Mouse (Mus musculus) layer of hippocampus, adult 9-10 months (tissue): ENCODE measurements at regions not wholly inside any gene's neighbourhood (a gene's known extent, or its start where the extent isn't known, plus 50 kb on each side); places are given as distances from the start of the nearest gene placed in this dataset.

Source experiments
- DNase-seq: peaks from one replicate; pipeline ENCODE4 v3.0.0; 2022; ENCODE audit warnings: low spot score

DNA sequence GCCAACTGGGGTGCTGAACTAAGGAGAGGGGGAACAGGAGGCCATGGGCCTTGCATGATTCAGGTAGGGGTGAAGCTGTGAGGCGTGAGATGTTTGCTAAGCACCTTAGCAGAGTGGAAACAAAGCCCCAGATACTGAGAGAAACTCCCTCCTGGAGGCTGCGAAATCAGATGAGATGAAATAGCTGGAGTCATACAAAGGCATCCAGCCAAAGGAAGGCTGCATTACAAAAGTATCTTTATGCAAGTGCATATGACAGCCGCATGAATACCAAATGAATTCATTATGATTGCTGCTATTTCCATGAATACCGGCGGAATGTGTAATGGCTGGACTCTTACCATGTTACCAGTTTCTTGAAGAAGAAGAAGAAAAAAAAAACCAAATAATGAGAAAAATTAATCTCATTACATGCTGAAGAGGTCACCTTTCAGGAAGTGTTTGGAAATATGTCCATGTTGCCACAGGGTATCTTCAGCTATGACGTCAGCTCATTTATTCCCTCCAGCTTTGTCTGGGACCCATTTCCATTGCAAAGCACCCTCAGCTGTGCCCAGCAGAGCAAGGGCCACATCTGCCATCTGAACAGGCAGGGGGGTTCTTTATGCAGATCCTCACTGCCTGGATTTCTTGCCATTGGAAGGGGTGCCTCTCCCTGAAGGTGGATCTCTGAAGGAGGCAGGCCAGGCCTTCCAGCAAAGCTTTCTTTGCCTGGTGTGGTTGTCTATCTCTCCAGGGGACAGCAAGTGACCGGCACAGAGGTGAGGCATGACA, 551.7 kb upstream of the Mki67 start:
- DNase-seq: peak; percentile 36

DNA sequence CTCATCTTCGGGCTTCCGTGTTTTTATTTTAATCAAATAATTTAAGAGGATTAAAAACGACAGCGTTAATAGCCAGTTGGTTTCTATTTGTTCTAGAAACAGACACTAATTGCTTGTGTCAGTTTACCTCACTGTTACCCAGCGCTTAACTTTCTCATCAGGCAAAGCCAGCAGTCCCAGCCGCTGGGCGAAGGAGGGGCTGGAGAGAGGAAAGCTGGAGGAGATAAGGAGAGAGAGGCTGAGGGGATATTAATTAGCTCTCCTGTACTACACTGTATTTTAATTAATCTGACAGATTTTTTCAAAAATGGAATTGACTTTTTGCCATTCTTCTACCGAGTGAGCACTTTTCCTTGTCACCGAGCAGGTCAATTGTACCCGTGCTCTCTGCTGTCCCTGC, 559.5 kb upstream of the Mki67 start:
- DNase-seq: no peak

DNA sequence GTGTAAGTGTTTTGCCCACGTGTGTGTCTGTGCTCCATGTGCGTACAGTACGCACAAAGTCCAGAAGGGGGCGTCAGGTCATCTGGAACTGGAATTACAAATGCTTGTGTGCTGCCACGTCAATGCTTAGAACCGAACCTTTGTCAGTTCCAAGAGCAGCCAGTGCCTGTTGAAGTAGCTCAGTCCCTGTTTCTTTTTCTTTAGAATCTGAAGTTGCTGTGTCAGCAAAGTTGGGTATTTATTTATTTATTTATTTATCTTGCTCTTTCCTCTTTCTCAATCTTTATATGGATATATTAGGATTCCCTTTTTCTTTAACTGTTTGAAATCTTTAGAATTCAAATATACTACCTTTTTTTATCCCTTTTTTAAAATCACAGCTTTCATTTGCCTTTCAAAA, 567.6 kb upstream of the Mki67 start:
- DNase-seq: no peak

DNA sequence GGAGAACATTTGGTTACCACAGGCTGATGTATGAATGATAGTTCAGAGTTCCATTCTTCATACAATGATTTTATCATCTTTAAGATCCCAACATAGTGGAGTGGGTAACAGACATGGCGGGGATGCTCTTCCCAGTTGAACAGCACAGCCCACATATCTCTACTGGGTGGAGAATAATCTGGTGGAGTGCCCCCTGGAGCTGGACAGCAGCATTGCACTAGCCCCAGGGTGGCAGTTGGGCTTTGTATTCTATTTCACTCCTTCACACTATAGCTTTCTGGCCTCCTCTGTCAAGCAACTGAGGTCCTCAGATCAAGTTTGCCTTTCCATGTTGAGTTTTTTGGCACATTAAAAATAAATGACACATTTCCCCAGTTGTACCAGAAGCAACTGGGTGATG, 569.4 kb upstream of the Mki67 start:
- DNase-seq: no peak

DNA sequence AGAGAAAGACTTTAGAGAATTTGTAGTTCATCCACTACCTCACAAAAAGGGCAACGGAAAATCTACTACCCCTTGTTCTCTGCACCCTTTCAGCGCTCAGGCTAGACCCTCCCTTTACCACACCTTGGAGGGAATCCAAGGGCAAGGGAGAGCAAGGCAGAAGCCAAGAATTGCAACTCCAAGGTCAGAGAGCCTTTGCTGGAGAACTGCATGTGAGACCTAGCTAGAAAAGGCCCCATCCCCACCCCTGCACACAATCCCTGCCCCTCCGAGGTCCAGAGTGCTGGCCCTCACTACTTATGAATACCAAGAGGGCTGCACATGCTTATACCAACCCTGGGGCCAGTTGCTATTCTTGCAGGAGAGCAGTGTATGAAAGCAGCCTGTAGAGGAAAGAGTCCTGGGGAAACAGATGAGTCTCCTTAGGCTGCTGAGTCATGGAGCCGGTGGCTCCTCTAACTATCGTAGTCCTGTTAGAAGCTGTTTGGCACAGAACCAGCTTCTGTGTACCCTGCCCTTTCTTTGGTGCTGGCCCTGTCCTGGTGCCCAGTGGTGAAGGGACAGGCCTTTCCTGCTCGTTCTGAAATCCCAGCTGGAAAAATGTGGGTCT, 577.5 kb upstream of the Mki67 start:
- no peak for DNase-seq

DNA sequence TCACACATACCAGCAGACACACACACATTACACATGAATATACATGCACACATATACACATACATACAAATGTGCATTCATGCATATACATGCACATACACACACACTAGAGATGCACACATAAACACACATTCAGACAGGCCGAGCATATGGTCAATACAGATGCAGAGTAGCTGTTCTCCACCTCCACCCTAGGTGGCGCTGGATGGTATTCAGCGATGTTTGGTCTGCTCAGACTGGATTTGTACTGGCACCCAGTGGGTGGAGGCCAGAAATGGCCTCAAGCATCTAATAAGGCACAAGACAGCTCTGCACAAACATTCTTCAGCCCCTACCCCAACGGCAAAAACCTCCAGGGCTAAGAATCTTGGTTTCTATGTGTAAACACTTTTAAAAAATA, 578.3 kb upstream of the Mki67 start:
- DNase-seq: no peak

DNA sequence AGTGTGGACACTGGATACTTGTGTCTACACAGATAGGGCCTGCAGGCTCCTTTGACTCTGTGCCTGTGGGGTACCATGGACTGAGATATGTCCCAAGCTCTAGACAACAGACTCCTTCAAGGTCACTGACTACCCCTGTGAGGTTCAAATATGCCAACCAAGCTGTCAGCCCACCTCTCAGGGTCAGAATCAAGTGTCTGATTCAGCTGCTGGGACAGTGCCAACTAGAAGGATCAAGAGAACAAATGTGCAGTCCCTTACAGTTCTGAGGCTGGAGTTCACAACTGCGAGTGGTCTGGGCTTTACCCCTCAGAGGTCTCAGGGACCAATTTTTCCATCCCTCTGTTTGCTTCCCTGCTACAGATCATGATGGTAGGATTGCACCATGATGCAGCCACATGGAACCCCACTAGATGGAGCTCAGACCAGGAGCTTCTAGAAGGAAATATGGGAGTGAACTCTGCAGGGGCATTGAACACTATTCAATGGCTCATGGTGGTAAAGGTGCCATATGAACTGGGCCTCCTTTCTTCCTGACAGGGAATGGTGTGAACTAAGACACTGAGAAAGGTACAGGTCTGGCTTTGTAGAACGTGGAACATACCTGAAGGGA, 581.8 kb upstream of the Mki67 start:
- DNase-seq: no peak

DNA sequence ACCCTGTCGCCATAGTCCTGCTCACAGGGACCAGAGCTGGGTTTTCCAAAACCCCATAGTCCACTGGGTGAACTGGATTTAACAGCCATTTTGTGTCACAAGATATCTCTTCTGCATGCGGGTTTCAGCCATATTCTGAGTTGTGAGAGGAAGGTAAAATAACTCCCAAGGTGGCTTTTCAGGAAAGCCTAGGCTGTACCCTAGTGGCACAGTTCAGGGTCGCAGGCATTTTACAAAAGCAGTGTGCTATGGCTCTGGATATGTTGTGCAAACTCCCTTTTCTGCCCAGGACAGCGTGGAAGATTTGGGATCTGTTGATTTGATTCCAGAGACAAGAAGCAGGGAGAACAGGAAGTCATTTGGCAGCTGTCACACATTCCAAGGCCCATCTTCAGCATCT, 588.3 kb upstream of the Mgmt start:
- DNase-seq: no peak

DNA sequence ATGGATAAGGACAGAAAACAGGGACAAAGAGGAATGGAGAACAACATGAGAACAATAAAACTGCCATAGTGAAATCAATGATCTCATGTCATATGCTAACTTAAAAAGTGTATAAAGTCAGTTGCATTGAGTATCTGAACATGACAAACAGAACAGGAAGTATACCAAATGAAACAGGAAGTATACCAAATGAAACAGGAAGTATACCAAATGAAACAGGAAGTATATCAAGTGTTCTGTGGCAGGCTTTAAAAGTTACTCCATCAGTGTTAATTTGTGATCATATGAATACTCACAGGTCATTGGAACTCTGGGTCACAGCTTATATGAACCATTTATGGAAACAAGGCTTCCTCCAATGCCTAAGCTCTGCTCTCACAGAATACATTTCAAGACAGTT, 585.6 kb upstream of the Mgmt start:
- no peak for DNase-seq

DNA sequence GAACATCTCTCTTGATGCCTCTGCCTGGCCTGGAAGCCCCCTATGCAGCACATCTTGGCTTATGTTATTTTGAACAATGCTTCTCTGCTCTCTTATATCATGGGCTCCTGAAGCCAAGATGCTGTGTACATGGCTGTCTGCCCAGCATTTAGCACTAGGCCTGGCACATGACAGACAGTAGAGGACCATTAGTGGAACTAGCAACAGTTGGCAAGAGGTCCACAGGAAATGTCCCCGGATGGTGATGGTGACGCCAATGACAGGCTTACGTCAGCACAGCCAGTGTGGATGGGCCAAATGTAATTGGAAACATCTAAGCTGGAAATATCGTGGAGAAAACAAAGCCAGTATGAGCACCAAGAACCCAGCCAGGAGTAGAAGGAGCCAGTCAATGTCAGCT, 567.1 kb upstream of the Mgmt start:
- DNase-seq: no peak

DNA sequence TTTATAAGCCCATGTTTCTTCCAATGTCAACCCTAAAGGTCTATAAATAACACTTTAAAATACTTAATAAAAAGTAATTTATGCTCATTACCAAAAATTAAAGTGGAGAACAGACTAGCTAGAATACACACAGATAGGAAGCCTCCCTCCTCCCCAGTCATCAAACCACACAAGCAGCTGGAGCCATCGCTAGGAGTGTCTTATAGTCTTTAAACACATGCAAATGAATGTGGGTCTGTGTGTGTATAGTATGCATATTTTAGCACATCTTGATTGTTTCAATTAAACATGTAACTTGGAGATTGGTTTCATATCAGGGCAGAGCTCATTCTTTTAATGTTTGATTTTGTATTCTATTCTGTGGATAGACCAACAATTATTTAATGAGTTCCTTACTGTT, 564.0 kb upstream of the Mgmt start:
- no peak for DNase-seq

DNA sequence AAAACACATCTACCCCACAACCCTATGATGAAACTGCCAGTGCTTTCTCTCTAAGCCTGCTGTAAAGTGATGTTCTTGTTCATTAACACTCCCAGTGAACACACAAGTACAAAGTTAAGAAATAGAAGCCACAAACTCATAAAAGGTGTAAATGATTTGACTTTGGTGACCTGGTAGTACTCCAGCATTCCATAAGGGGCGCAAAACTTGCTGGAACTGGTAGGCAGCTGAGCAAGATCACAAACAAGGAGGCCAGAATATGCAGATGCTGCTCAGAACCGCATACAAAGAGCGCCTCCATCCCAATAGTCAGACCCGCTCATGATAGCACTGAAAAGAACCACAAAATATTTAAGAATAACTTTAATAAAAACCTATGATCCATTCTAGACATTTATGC, 561.6 kb upstream of the Mgmt start:
- DNase-seq: no peak

DNA sequence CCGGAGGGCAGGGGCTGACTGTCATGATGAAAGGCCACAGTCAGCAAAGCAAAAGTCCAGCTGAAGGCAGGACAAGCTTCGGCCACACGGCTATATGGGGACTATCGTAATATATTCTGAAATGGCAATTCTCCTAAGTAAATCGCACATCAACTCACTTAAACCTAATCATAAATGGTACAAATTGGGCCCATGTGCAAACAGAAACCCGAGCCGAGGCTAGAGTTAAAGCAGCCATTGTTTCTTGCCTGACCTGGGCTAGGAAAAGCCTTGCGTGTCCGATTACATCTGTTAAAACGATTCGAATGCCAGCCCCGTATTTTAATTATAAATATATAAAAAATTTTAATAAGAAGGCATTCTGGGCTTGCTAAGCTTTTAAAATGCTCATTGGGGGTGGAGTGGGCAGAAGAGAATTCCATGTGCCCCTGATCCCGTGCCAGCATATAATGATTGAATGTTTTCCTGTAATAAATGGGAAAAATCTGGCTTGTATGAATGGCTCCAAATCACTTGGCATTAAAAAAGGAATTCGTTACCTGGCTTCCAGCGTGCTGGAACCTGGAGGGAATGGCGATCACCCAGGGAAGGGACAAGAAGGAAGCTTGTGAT, 552.7 kb upstream of the Mgmt start:
- DNase-seq: no peak

DNA sequence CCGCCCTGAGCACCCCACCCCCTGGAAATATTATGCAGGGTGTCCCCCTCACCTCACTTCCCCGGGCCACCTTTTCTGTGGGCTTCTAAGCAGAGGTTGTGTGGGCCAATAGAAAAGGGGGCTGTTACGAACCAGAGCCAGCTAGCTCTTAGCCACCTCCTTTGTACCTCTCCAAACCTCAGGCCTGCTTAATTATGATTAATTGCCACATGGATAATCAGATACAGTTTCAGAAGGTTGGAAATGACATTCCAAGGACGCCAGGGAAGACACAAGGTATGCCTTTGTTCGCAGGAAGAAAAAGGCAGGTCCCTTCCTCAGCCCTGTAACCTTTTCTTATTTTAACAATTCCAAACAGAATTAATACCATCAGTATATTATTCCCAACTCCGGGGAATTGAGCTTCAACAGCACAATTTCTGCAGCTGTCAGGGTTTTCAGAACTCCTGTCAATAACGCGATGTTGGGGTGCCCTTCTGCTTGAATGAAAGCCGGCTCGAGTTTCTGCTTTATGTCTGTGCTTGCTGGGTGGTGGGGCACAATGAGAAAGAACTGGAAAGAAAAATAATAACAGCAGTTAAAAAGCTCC, 552.1 kb upstream of the Mgmt start:
- DNase-seq: no peak

DNA sequence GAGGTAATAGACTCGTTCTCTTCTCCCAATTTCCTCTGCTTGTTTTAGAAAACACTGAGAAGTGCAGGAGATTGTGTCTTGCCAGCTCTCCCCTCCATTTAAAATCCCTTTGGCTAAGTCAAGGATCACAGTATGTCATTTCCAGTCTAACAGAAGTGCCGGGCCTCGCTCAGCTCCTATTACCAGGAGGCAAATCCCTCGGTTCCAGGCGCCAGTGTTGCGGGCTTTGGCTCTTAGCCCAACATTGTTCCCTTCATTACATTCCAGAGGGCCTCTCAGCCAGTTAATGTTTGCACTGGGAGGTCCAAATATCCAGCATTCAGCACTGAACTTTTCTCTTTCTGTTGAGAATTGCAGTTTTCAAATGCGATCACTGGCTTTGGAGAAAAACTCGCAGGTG, 551.6 kb upstream of the Mgmt start:
- DNase-seq: no peak

DNA sequence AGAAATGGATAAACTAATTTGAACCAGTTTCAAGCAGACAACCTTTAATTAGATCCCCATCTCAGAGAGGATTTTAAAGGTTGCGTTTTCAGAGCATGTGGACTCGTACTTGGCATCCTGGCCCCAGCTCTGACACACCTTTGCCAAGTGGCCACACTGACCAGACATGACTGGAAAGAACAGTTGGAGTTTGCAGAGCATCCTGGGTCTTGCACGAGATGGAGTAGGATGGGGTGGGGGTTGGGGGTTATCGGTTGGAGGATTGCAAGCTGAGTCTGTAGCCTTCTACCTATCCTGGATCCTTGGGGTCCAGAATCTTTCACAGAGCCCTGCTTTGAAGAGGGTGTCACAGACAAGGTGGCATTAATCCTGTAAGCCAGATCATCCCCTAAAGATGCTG, 550.9 kb upstream of the Mgmt start:
- no peak for DNase-seq

DNA sequence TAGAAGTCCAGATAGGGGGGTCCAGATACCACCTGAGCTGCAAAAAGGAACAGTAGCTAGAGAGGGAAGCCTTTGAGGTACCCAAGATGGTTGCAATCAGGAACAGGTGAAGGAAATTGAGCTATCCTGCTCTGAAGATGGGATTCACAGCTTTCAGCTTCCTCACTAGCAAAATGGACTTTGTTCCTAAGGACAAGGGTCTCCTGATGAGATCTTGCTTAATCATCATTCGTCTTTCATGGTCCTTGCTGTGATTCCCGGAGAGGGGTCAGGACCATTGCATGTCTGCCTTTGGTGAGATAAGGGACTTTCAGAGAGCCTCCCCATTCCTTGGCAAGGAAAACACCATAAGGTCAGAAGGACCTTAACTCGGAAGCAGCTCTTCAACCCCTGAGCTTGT, 549.4 kb upstream of the Mgmt start:
- no peak for DNase-seq

DNA sequence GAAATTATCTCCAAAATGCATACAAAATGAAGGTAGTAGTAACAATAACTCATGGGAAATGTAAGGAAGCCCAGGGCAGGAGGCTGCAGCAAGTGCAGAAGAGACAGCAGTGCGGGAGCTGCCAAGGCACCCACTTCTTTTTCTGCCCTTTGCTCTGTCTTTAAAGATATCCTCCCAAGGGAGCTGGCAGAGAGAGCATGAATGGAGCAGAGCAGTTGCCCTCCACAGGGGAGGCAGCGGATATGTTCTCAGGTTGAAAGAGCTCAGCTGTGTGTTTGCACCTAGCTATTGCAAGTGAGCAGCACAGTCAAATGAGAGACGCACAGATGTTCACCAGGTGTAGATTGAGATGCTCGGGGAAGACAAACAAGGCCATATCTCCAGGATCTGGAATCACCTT, 547.9 kb upstream of the Mgmt start:
- DNase-seq: no peak

DNA sequence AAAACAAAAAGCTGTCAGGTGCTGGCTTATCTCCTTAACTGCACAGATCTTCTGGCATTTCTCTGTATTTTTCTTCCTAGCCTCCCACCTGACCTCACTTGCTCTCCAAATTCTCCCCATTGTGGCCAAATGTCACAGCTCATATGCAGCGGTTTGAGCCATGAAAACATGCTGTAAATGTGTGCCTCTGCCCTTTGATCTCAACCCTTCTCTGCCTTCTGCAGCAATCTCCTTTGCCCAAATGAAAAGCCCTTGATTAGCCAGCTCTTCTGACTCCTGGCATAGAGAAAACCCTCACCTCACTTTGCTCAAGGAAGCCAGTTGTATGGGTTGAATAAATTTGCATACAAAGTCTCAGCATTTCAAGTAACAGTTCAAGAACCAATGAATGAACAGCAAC, 546.1 kb upstream of the Mgmt start:
- no peak for DNase-seq

DNA sequence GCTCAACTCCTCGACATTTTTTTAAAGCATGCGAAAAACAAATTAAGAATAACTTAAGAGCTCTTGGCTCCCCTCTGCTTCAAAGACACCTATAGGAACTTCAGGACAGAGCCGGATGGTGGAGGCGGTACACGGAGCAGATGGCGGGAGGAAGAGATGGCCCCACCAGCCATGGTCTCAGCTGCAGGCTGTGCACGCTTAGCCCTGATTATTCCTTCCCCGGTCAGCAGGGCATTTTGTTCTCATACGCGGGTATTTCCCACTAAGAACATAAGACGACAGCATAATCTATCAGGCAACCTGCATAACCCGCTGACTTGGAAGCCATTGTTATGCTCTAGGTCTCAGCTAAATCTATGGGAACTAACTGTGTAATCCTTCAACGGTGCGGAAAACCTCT, 544.8 kb upstream of the Mgmt start:
- no peak for DNase-seq

DNA sequence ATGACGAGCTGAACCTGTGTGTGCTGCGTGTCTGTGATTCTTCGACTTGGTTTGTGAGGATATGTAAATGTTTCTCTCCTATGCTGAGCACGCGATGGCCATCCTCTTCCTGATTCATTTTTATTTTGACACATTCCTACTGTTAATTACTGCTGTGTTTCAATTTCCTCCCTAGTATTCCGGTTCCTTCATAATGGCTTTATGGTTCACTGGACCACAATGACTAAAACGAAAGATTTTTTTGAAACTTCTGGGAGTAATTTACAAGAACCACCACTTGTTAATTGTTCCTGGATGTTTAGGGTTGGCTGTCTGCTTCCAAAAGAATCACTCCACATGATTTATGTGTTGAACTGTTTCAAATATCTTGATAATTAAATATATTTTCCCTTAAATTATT, 537.4 kb upstream of the Mgmt start:
- DNase-seq: no peak

DNA sequence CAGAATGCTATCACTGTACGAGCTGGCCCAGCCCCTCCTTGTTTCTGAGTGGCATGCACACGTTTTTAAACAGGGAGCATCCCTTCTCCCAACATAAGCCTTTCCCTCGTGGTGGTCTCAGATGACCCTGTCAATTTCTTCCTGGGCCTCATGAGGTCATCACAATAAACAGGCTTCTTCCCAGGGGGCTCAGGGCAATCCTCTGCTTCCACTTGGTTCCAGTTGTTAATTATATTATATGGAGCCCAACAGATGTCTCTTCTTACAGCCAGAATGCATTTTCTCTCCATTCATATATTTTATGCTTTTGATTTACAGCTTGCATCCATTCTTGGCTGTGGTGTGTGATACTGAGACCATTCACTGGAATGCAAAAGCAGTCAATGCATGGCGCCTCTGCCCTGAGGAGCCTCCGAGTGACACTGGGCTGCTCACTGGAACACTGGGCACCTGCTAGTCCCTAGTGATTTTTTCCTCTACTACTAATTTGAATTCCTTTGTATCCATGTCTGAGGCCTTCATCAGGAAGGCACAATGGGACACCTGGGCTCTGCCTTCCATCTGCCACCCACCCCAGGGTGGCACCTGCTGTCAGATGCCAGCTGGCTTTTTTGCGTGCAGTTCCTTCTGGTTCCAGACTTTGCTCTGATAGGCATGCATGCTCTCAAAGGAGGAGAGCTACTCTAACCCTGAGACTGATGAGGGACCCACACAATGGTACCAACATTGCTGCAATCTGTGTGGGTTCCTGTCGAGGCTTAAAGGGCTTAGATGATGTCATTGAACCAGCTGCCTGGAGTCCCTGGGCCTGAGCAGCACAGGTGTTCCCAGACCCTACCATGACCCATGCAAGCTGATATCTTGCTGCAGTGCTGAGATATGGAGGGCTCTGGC, 528.8 kb upstream of the Mgmt start:
- no peak for DNase-seq
